Mouse (Mus musculus): ENCODE measurements around the gene Slc9a3. TPM values are rescaled to one million over a fixed set of nuclear protein-coding genes. Genes with fewer than 3 reads are reported as not detected.
A peak's percentile ranks its signal among the peaks of the same experiment; 100 is the strongest.

The Slc9a3 gene
- polyA plus RNA-seq, 1 experiment = 0.20 TPM

DNA sequence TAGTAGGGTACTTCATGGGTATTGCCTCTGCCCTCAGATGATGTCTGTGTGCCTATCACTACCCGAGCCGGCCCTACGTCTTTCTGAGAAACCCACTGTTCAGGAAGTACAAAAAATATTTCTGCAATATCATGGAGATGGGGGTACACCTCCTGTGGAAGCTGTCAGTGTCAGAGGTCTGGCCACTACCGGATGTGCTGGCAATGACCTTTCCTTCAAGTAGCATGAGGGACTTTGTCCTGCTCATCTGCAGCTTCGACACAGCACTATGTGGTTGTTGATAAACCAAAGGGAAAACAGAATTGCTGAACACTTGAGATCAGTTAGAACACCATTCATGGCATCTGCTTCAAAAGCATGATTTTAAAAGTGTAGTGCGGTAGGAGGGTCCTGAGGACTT is 19.5 kb downstream of the Slc9a3 start:
- H3K4me1 ChIP-seq (replicated peaks; ENCODE audit: control insufficient read depth, insufficient read depth, low read length) = no peaks in the 10 kb centered on the region
- H3K4me3 ChIP-seq (ENCODE audit: control insufficient read depth, insufficient read depth, low read length) = no peak overlapping the region
- H3K27ac ChIP-seq (ENCODE audit: control insufficient read depth, insufficient read depth, low read length) = no peak overlapping the region
- DNase-seq = no peak
- no peaks in the 10 kb centered on the region for H3K36me3 ChIP-seq (ENCODE audit: control insufficient read depth, insufficient read depth, low read length)
- H3K27me3 ChIP-seq (ENCODE audit: control insufficient read depth, insufficient read depth, low read length) = no peaks in the 10 kb centered on the region
- no peak for TF ChIP-seq CTCF (IDR thresholded peaks at IDR 0.05; ENCODE audit: borderline replicate concordance, control insufficient read depth, extremely low read depth, insufficient read depth, low read length, poor library complexity)
- no peak for TF ChIP-seq POLR2A (IDR thresholded peaks at IDR 0.05; ENCODE audit: control insufficient read depth, extremely low read depth, insufficient read depth, low read length, poor library complexity)
- 96% methylated on average over 6 of the region's 6 CpGs for WGBS

DNA sequence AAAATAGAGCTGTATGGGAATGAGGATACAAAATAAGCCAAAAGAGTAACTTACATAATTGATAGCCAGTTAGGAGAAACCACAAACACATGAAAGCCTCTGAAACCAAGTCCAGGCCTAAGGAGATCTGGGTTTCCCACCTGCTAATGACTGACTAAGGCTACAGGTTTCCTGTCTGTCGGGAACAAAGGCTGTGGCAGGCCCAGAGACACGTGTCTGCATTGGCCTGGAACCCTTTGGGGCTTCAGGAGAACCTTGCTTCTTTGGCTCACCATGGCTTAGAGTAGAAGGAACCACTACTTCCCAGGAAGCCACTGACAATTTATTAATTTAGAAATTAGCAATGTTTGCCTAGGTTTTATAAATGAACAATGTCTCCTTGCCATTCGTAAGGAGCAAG is 22.0 kb downstream of the Slc9a3 start:
- H3K4me1 ChIP-seq (replicated peaks; ENCODE audit: control insufficient read depth, insufficient read depth, low read length) = no peaks in the 10 kb centered on the region
- H3K4me3 ChIP-seq (ENCODE audit: control insufficient read depth, insufficient read depth, low read length) = no peak overlapping the region
- no peak overlapping the region for H3K27ac ChIP-seq (ENCODE audit: control insufficient read depth, insufficient read depth, low read length)
- TF ChIP-seq CTCF (IDR thresholded peaks at IDR 0.05; ENCODE audit: borderline replicate concordance, control insufficient read depth, extremely low read depth, insufficient read depth, low read length, poor library complexity) (no peak), POLR2A (IDR thresholded peaks at IDR 0.05; ENCODE audit: control insufficient read depth, extremely low read depth, insufficient read depth, low read length, poor library complexity) (no peak)
- no peaks in the 10 kb centered on the region for H3K36me3 ChIP-seq (ENCODE audit: control insufficient read depth, insufficient read depth, low read length)
- 60% methylated on average over 3 of the region's 3 CpGs for WGBS
- no peaks in the 10 kb centered on the region for H3K27me3 ChIP-seq (ENCODE audit: control insufficient read depth, insufficient read depth, low read length)
- no peak for DNase-seq

DNA sequence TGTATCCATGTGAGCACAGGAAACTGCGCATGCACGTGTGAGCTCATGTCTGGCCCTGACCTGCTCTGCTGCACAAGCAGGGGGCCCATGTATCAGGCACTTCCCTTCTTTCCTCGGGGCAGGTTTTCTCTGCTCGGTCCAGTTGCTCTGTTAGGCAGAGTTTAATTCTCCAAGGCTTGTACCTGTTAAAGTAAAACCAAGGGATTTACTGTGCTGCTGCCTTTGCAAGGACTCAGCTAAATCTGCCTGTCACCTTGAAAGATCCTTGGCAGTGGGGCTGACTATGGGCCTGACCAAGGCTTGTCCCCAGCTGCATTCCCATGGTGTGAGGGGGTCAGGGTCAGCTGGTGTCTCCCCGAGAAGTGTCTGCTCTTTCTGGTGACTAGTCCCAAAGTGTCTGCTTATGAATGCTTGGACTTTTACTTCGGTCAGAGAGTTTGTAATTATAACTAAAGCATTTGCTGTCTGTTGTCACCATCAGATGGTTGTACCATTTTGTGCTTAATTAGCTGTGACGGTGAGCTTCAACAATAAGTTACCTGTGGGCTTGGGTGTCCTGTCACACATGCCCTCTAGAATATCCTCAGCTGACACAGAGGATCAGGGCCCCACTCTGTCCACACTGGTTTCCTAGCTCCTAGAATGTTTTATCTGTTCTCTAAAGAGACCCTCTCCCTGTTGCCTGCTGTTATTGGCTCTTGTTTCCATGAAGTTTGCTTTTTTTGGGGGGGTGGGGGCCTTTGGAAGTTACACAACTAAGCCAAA is 23.0 kb downstream of the Slc9a3 start:
- no peaks in the 10 kb centered on the region for H3K36me3 ChIP-seq (ENCODE audit: control insufficient read depth, insufficient read depth, low read length)
- no peak overlapping the region for H3K4me3 ChIP-seq (ENCODE audit: control insufficient read depth, insufficient read depth, low read length)
- no peak overlapping the region for H3K27ac ChIP-seq (ENCODE audit: control insufficient read depth, insufficient read depth, low read length)
- H3K4me1 ChIP-seq (replicated peaks; ENCODE audit: control insufficient read depth, insufficient read depth, low read length) = no peaks in the 10 kb centered on the region
- TF ChIP-seq CTCF (IDR thresholded peaks at IDR 0.05; ENCODE audit: borderline replicate concordance, control insufficient read depth, extremely low read depth, insufficient read depth, low read length, poor library complexity) (no peak), POLR2A (IDR thresholded peaks at IDR 0.05; ENCODE audit: control insufficient read depth, extremely low read depth, insufficient read depth, low read length, poor library complexity) (no peak)
- 64% methylated on average over 7 of the region's 7 CpGs for WGBS
- no peaks in the 10 kb centered on the region for H3K27me3 ChIP-seq (ENCODE audit: control insufficient read depth, insufficient read depth, low read length)
- DNase-seq = no peak

DNA sequence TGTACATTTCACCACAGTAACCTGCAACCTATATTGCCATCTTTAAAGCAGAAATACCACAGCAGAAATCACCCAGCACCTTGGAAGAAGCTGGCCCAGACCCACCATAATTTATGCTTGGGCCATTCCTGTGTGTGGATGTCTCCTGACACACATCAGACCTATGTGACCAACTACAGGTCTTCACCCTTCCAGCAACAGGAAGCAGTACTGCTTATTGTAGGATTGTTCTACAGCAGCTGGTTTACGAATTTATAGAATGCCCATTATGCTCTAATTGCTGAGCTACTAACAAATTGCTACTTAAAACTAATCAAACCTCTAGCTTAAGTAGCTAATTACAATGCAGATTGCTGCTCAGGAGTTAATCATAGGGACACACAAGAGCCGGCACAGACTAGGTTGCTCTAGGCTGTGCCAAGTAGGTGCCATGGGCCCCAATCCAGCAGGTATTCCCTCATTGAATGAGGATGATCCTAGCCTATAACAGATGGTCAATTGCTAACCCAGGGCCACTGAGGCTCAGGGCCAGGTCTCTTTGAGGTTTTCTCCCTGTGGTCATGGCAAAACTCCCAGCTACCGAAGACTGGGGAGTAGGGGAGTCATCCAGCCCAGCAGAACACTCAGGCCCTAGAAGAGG is 24.8 kb downstream of the Slc9a3 start:
- Histone ChIP-seq H3K36me3 (ENCODE audit: control insufficient read depth, insufficient read depth, low read length) (no peaks in the 10 kb centered on the region), H3K4me3 (ENCODE audit: control insufficient read depth, insufficient read depth, low read length) (no peak overlapping the region), H3K4me1 (replicated peaks; ENCODE audit: control insufficient read depth, insufficient read depth, low read length) (no peaks in the 10 kb centered on the region), H3K27me3 (ENCODE audit: control insufficient read depth, insufficient read depth, low read length) (no peaks in the 10 kb centered on the region), H3K27ac (ENCODE audit: control insufficient read depth, insufficient read depth, low read length) (no peak overlapping the region)
- TF ChIP-seq POLR2A (IDR thresholded peaks at IDR 0.05; ENCODE audit: control insufficient read depth, extremely low read depth, insufficient read depth, low read length, poor library complexity) (no peak), CTCF (IDR thresholded peaks at IDR 0.05; ENCODE audit: borderline replicate concordance, control insufficient read depth, extremely low read depth, insufficient read depth, low read length, poor library complexity) (no peak)
- no peak for DNase-seq
- WGBS = 94% methylated on average over 3 of the region's 3 CpGs

DNA sequence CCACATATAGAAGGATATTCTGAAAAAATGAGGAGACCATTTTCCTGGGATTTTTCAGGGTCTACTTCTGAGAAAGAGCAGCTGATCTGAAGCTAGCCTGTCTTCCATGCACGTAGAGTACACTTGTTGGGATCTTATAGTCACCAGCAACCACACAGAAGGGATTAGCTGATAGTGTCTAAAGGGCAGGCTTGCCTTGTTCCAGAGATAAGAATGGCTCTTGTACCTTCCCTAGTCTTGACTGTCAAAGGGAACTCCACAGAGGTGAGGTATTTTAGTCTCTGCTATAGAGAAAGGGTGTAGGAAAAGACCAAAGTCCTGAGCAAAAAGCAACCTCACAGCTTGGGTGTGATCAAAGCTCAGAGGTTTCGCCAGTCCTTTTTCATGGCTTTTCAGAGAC is 26.1 kb downstream of the Slc9a3 start:
- H3K27me3 ChIP-seq (ENCODE audit: control insufficient read depth, insufficient read depth, low read length) = no peaks in the 10 kb centered on the region
- no peak for DNase-seq
- H3K27ac ChIP-seq (ENCODE audit: control insufficient read depth, insufficient read depth, low read length) = no peak overlapping the region
- H3K36me3 ChIP-seq (ENCODE audit: control insufficient read depth, insufficient read depth, low read length) = no peaks in the 10 kb centered on the region
- H3K4me3 ChIP-seq (ENCODE audit: control insufficient read depth, insufficient read depth, low read length) = no peak overlapping the region
- TF ChIP-seq POLR2A (IDR thresholded peaks at IDR 0.05; ENCODE audit: control insufficient read depth, extremely low read depth, insufficient read depth, low read length, poor library complexity) (no peak), CTCF (IDR thresholded peaks at IDR 0.05; ENCODE audit: borderline replicate concordance, control insufficient read depth, extremely low read depth, insufficient read depth, low read length, poor library complexity) (no peak)
- no peaks in the 10 kb centered on the region for H3K4me1 ChIP-seq (replicated peaks; ENCODE audit: control insufficient read depth, insufficient read depth, low read length)
- WGBS = 92% methylated on average over 2 of the region's 2 CpGs

DNA sequence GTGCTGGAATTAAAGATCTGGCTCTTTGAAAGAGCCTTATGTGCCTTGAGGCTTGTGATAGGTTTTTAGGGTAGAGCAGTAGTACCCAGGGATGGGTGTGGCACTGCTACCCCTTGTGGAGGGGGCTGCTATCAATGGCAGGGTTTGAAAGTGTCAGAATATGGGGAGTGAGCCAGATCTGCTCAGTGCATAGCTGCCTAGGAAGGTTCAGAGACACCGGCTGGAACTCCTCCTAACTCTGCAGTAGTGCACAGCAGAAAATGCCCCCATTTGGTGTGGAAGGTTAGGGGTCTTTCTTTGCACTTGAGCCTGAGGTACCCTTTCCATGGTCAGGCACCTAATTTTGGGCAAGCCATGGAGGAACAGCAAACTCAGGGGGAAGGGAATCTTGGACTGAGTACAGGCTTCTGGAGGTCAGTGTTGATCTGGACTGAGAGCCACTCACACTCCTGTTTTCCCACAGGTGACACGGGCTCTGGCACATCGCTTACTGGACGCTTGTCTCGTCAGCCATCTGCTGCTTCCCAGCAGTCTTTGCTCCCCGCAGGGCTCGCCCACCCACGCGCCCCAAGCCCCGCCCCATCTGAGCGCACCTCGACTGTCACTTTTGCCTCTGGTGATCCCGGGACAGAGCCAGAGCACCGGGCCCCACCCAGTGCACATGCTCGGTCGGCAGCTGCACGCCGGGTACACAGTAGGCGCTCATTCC is 45.2 kb downstream of the Slc9a3 start:
- Histone ChIP-seq H3K27me3 (ENCODE audit: control insufficient read depth, insufficient read depth, low read length) (no peaks in the 10 kb centered on the region), H3K36me3 (ENCODE audit: control insufficient read depth, insufficient read depth, low read length) (no peaks in the 10 kb centered on the region; the same call in none of the 2 replicates), H3K27ac (ENCODE audit: control insufficient read depth, insufficient read depth, low read length) (no peak overlapping the region), H3K4me3 (ENCODE audit: control insufficient read depth, insufficient read depth, low read length) (peak overlapping the region; percentile 65), H3K4me1 (replicated peaks; ENCODE audit: control insufficient read depth, insufficient read depth, low read length) (peaks cover 9% of the 10 kb centered on the region)
- TF ChIP-seq POLR2A (IDR thresholded peaks at IDR 0.05; ENCODE audit: control insufficient read depth, extremely low read depth, insufficient read depth, low read length, poor library complexity) (no peak), CTCF (IDR thresholded peaks at IDR 0.05; ENCODE audit: borderline replicate concordance, control insufficient read depth, extremely low read depth, insufficient read depth, low read length, poor library complexity) (no peak)
- peak; percentile 64 for DNase-seq
- WGBS = 8% methylated on average over 19 of the region's 19 CpGs

Data from thymus, adult 2 months (tissue).